In the genomic region with DNA sequence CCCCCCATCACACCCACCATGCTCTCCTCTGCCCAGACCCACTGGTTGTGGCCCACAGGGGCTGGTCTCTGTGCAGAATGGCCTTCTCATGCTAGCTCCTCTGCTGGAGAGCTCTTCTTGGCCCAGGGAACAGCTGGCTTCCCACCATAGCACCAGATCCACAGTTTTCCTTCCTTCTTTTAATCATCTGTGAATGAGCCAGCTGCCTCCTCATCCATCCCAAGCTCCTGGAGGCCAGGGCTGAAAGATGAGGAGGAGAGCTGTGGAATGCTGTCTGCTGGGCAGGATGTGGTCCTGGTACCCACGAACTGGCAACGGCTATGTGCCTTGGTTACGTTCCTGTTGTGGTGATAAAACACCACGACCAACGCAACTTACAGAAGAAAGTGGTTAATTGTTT, we compare ENCODE assay signal across 29 mouse cellular contexts.
"Had no signal": no experiment of that assay in that cellular context is flagged by ENCODE, and none has a peak within 500 bp of the region (broad histone marks: within the 10 kb centered on the region; RNA-seq: fewer than 3 reads in every experiment).

No protein-coding gene starts in this region.

- H3K27ac ChIP-seq: left cerebral cortex, adult 2 months; limb, embryonic 10.5 days; limb, embryonic 12.5 days; limb, embryonic 13.5 days; limb, embryonic 15.5 days; liver, embryonic 12.5 days; liver, embryonic 13.5 days; liver, embryonic 14.5 days; liver, embryonic 15.5 days; lung, embryonic 15.5 days; macrophage; midbrain, embryonic 12.5 days; midbrain, embryonic 13.5 days; midbrain, embryonic 15.5 days had no signal

- ATAC-seq: liver, embryonic 12.5 days; liver, postnatal 0 days; lung, postnatal 0 days; midbrain, embryonic 13.5 days; midbrain, embryonic 15.5 days; midbrain, embryonic 16.5 days had no signal

- H3K9me3 ChIP-seq: limb, embryonic 10.5 days; limb, embryonic 12.5 days; limb, embryonic 13.5 days; limb, embryonic 15.5 days; liver, embryonic 13.5 days; liver, embryonic 15.5 days; lung, embryonic 15.5 days; midbrain, embryonic 13.5 days; midbrain, embryonic 15.5 days had no signal

- DNase-seq: liver; liver, embryonic 13.5 days; liver, postnatal 0 days; lung, adult 18-20 months; lung, adult 2 months; lung, embryonic 14.5 days; lung, postnatal 10 days; lung, postnatal 14 days; lung, postnatal 36 days; lung, postnatal 4 days; midbrain, embryonic 14.5 days had no signal

- H3K4me1 ChIP-seq: limb, embryonic 12.5 days; limb, embryonic 13.5 days; limb, embryonic 15.5 days; liver, embryonic 12.5 days; liver, embryonic 13.5 days; liver, embryonic 15.5 days; lung, embryonic 15.5 days; megakaryocyte, embryonic 14.5 days; midbrain, embryonic 12.5 days; midbrain, embryonic 15.5 days had no signal

- H3K27me3 ChIP-seq: limb, embryonic 12.5 days; limb, embryonic 13.5 days; limb, embryonic 15.5 days; liver, embryonic 12.5 days; liver, embryonic 13.5 days; liver, embryonic 15.5 days; lung, embryonic 15.5 days; megakaryocyte, embryonic 14.5 days; midbrain, embryonic 12.5 days; midbrain, embryonic 13.5 days; midbrain, embryonic 15.5 days had no signal

- H3K4me3 ChIP-seq: left cerebral cortex, adult 2 months; limb, embryonic 10.5 days; limb, embryonic 12.5 days; limb, embryonic 13.5 days; limb, embryonic 15.5 days; liver, embryonic 12.5 days; liver, embryonic 13.5 days; liver, embryonic 15.5 days; lung, embryonic 15.5 days; megakaryocyte, embryonic 14.5 days; midbrain, embryonic 12.5 days; midbrain, embryonic 13.5 days; midbrain, embryonic 15.5 days; myocyte had no signal

- H3K4me2 ChIP-seq: limb, embryonic 12.5 days; limb, embryonic 13.5 days; limb, embryonic 15.5 days; liver, embryonic 11.5 days; liver, embryonic 12.5 days; liver, embryonic 13.5 days; liver, embryonic 15.5 days; lung, embryonic 14.5 days; lung, embryonic 15.5 days; midbrain, embryonic 12.5 days; midbrain, embryonic 13.5 days; midbrain, embryonic 15.5 days had no signal

- H3K36me3 ChIP-seq: limb, embryonic 10.5 days; limb, embryonic 12.5 days; limb, embryonic 13.5 days; limb, embryonic 15.5 days; liver, embryonic 12.5 days; liver, embryonic 13.5 days; liver, embryonic 15.5 days; lung, embryonic 15.5 days; midbrain, embryonic 12.5 days; midbrain, embryonic 13.5 days; midbrain, embryonic 15.5 days had no signal

- H3K9ac ChIP-seq: limb, embryonic 12.5 days; limb, embryonic 13.5 days; limb, embryonic 15.5 days; liver, embryonic 12.5 days; liver, embryonic 13.5 days; liver, embryonic 14.5 days; liver, embryonic 15.5 days; liver, postnatal 0 days; lung, embryonic 14.5 days; lung, embryonic 15.5 days; midbrain, embryonic 12.5 days; midbrain, embryonic 13.5 days; midbrain, embryonic 15.5 days had no signal
